31 mouse cellular contexts compared by ENCODE assay signal in genomic region chr6:30904033-30904432, GRCm38 (mm10). TPM values are rescaled to one million over a fixed set of nuclear protein-coding genes. Genes with fewer than 3 reads are reported as not detected.
A peak's percentile ranks its signal among the peaks of the same experiment; 100 is the strongest.
DNase-seq lines count a peak whose midpoint lies in the region; ATAC-seq and TF ChIP-seq lines count a peak whose summit lies in the region.
"Had no signal": no experiment of that assay in that cellular context is flagged by ENCODE, and none has a peak within 500 bp of the region (broad histone marks: within the 10 kb centered on the region; RNA-seq: fewer than 3 reads in every experiment).

No protein-coding gene starts in this region.

- no peaks in the 10 kb centered on the region for H3K36me3 ChIP-seq in kidney, embryonic 16.5 days (ENCODE audit: insufficient read depth, low read length)
- H3K36me3 ChIP-seq in MEL (ENCODE audit: control insufficient read depth in 1 of 2, insufficient read depth in 2 of 2, low read length in 2 of 2) = no peaks in the 10 kb centered on the region
- no peaks in the 10 kb centered on the region for H3K36me3 ChIP-seq in splenic B cell, adult 2 months (ENCODE audit: control insufficient read depth, insufficient read depth, low read length, poor library complexity, severe bottlenecking)
- no peaks in the 10 kb centered on the region for H3K36me3 ChIP-seq in midbrain, embryonic 14.5 days (ENCODE audit: control insufficient read depth, insufficient read depth, low read length)
- H3K36me3 ChIP-seq: embryonic facial prominence, embryonic 12.5 days; embryonic facial prominence, embryonic 15.5 days; heart, embryonic 10.5 days; heart, embryonic 13.5 days had no signal

- TF ChIP-seq CTCF in MEL (IDR thresholded peaks at IDR 0.05 in 2 of 3, conservative IDR thresholded peaks at IDR 0.05 in 1 of 3; ENCODE audit: control insufficient read depth in 1 of 3, insufficient read depth in 1 of 3, low read depth in 2 of 3, low read length in 3 of 3, poor library complexity in 1 of 3, severe bottlenecking in 1 of 3) = no peak

- no peak overlapping the region for H3K27ac ChIP-seq in kidney, embryonic 16.5 days (ENCODE audit: low read length)
- H3K27ac ChIP-seq in MEL (ENCODE audit: control insufficient read depth, low read depth, low read length) = no peak overlapping the region
- no peak overlapping the region for H3K27ac ChIP-seq in midbrain, embryonic 14.5 days (replicated peaks; ENCODE audit: low read depth, low read length)
- H3K27ac ChIP-seq: embryonic facial prominence, embryonic 12.5 days; embryonic facial prominence, embryonic 15.5 days; heart, adult 2 months; heart, embryonic 10.5 days; heart, embryonic 13.5 days; hindbrain, embryonic 14.5 days; hindbrain, postnatal 0 days had no signal

- H3K4me3 ChIP-seq in kidney, embryonic 16.5 days (ENCODE audit: low read length) = no peak overlapping the region
- H3K4me3 ChIP-seq in MEL (ENCODE audit: control insufficient read depth in 1 of 2, insufficient read depth in 1 of 2, low read depth in 2 of 2, low read length in 2 of 2) = no peak overlapping the region
- H3K4me3 ChIP-seq in midbrain, embryonic 14.5 days (replicated peaks; ENCODE audit: low read depth, low read length) = no peak overlapping the region
- H3K4me3 ChIP-seq: embryonic facial prominence, embryonic 12.5 days; embryonic facial prominence, embryonic 15.5 days; heart, adult 2 months; heart, embryonic 10.5 days; heart, embryonic 13.5 days had no signal

- peaks cover 6% of the 10 kb centered on the region; the same call in 1 of the 2 replicates for H3K4me1 ChIP-seq in kidney, embryonic 16.5 days (ENCODE audit: insufficient read depth, low read length)
- H3K4me1 ChIP-seq in MEL (ENCODE audit: control insufficient read depth in 1 of 2, insufficient read depth in 2 of 2, low read length in 2 of 2) = no peaks in the 10 kb centered on the region; a peak in 1 of 4 replicates
- H3K4me1 ChIP-seq in midbrain, embryonic 14.5 days (ENCODE audit: control insufficient read depth, insufficient read depth, low read length) = peaks cover 8% of the 10 kb centered on the region
- H3K4me1 ChIP-seq: embryonic facial prominence, embryonic 12.5 days; embryonic facial prominence, embryonic 15.5 days; heart, embryonic 10.5 days; heart, embryonic 13.5 days had no signal

- peak; percentile 47 to 53 for TF ChIP-seq EP300 in MEL (IDR thresholded peaks at IDR 0.05; ENCODE audit: low read depth in 1 of 2, low read length in 2 of 2)

- H3K4me2 ChIP-seq in kidney, embryonic 16.5 days (replicated peaks; ENCODE audit: low read depth, low read length) = no peak overlapping the region
- H3K4me2 ChIP-seq in midbrain, embryonic 14.5 days (ENCODE audit: low read length) = no peak overlapping the region
- H3K4me2 ChIP-seq: embryonic facial prominence, embryonic 12.5 days; embryonic facial prominence, embryonic 15.5 days; heart, embryonic 13.5 days; hindbrain, embryonic 14.5 days had no signal

- H3K9ac ChIP-seq in kidney, embryonic 16.5 days (replicated peaks; ENCODE audit: low read length) = no peak overlapping the region
- H3K9ac ChIP-seq in MEL (ENCODE audit: control insufficient read depth, low read depth, low read length, poor library complexity, severe bottlenecking) = no peak overlapping the region
- no peak overlapping the region for H3K9ac ChIP-seq in midbrain, embryonic 14.5 days (replicated peaks; ENCODE audit: low read length)
- H3K9ac ChIP-seq: embryonic facial prominence, embryonic 12.5 days; embryonic facial prominence, embryonic 15.5 days; forebrain, postnatal 0 days; heart, embryonic 13.5 days; hindbrain, embryonic 14.5 days had no signal

- no peaks in the 10 kb centered on the region for H3K27me3 ChIP-seq in kidney, embryonic 16.5 days (ENCODE audit: insufficient read depth, low read length)
- H3K27me3 ChIP-seq in MEL (ENCODE audit: control insufficient read depth in 1 of 2, insufficient read depth in 2 of 2, low read length in 2 of 2) = no peaks in the 10 kb centered on the region; a peak in 1 of 4 replicates
- no peaks in the 10 kb centered on the region for H3K27me3 ChIP-seq in splenic B cell, adult 2 months (ENCODE audit: control insufficient read depth, insufficient read depth, low read length, poor library complexity, severe bottlenecking)
- no peaks in the 10 kb centered on the region for H3K27me3 ChIP-seq in midbrain, embryonic 14.5 days (ENCODE audit: control insufficient read depth, insufficient read depth, low read length)
- H3K27me3 ChIP-seq: embryonic facial prominence, embryonic 12.5 days; embryonic facial prominence, embryonic 15.5 days; heart, embryonic 13.5 days had no signal

- ATAC-seq in kidney, embryonic 16.5 days (ENCODE audit: low FRiP score, low TSS enrichment) = peak; percentile 23; the same call in 1 of the 2 replicates
- no peak for ATAC-seq in midbrain, embryonic 14.5 days (ENCODE audit: low FRiP score, low TSS enrichment)
- ATAC-seq: forebrain, embryonic 14.5 days; forebrain, postnatal 0 days; hindbrain, postnatal 0 days had no signal

- TF ChIP-seq POLR2A in MEL (IDR thresholded peaks at IDR 0.05; ENCODE audit: control insufficient read depth in 1 of 2, insufficient read depth in 1 of 2, low read depth in 1 of 2, low read length in 2 of 2, poor library complexity in 1 of 2) = no peak

- TF ChIP-seq RAD21 in MEL (IDR thresholded peaks at IDR 0.05; ENCODE audit: low read depth, low read length) = no peak

- no peaks in the 10 kb centered on the region for H3K9me3 ChIP-seq in kidney, embryonic 16.5 days (ENCODE audit: low read length)
- H3K9me3 ChIP-seq in MEL (replicated peaks; ENCODE audit: insufficient read depth, low read length) = no peaks in the 10 kb centered on the region
- H3K9me3 ChIP-seq in midbrain, embryonic 14.5 days (ENCODE audit: control insufficient read depth, low read length) = no peaks in the 10 kb centered on the region
- H3K9me3 ChIP-seq: embryonic facial prominence, embryonic 12.5 days; embryonic facial prominence, embryonic 15.5 days; heart, embryonic 10.5 days; heart, embryonic 13.5 days had no signal

- no peaks in the 10 kb centered on the region for H3K79me2 ChIP-seq in MEL (ENCODE audit: control insufficient read depth, insufficient read depth, low read length, poor library complexity)

- DNase-seq in kidney, adult 11 months = no peak
- DNase-seq in A20 (ENCODE audit: low read depth, low spot score) = peak; percentile 45
- DNase-seq in MEL (ENCODE audit: low read depth, low spot score) = peak; percentile 37
- DNase-seq in splenic B cell, adult 2 months (ENCODE audit: low read depth, low spot score) = peak; percentile 65
- DNase-seq in yolk sac, embryonic 10.5 days (ENCODE audit: low spot score) = no peak
- DNase-seq in midbrain, embryonic 14.5 days = no peak
- DNase-seq: adrenal gland, adult 2 months; adrenal gland, postnatal 14 days; cerebellum, adult 11 months; cerebellum, adult 2 months; cerebellum, adult 9-11 months; cerebellum, postnatal 25 days; forebrain, postnatal 0 days; gastrocnemius, postnatal 10 days; gastrocnemius, postnatal 36 days; heart, adult 2 months; heart, postnatal 14 days; heart, postnatal 4 days had no signal

- WGBS in kidney, embryonic 16.5 days = 11% methylated on average over 3 of the region's 3 CpGs
- 68% methylated on average over 3 of the region's 3 CpGs for WGBS in midbrain, embryonic 14.5 days

TF ChIP-seq in MEL, 35 proteins besides CTCF, POLR2A, EP300 and RAD21:
- TF ChIP-seq RCOR1 (IDR thresholded peaks at IDR 0.05; ENCODE audit: low read depth, low read length) (peak; percentile 43; the same call in 1 of the 2 replicates), TCF12 (IDR thresholded peaks at IDR 0.05; ENCODE audit: low read depth, low read length) (peak; percentile 30; the same call in 1 of the 2 replicates), GATA1 (IDR thresholded peaks at IDR 0.05; ENCODE audit: low read depth, low read length) (0 out of 2 replicates have a peak, but pooled peaks have one; percentile 33), MXI1 (IDR thresholded peaks at IDR 0.05; ENCODE audit: low read depth, low read length) (no peak), ZNF384 (IDR thresholded peaks at IDR 0.05; ENCODE audit: low read depth, low read length) (peak; percentile 81), MYB (IDR thresholded peaks at IDR 0.05; ENCODE audit: low read depth, low read length) (no peak)

RNA-seq across cellular contexts. Expression of gene Copg2, which starts 7.4 kb away (rescaled TPM):
- polyA plus RNA-seq in kidney, embryonic 16.5 days (2015; fragmentation: Nextera tagmentation; extraction: Ambion mirVana) = 21.8 and 25.4 TPM in 2 replicates
- 14.8 and 16.0 TPM in 2 replicates for total RNA-seq in MEL (2012; rRNA removed)
- polyA plus RNA-seq in MEL (2012; ENCODE audit: insufficient read depth in 1 of 2, insufficient read length in 2 of 2, low read depth in 1 of 2, low replicate concordance in 2 of 2, missing spikeins in 1 of 2) = 10 to 100 TPM in 1 of 2 experiments, not detected in 1; 20.3 TPM
- polyA plus RNA-seq in midbrain, embryonic 14.5 days (2014; fragmentation: Nextera tagmentation; extraction: Ambion mirVana) = 47.4 and 53.1 TPM in 2 replicates

RNA-seq across cellular contexts. Expression of gene Tsga13, which starts 11.3 kb away (rescaled TPM):
- 0.21 and 0.37 TPM in 2 replicates for polyA plus RNA-seq in kidney, embryonic 16.5 days (2015; fragmentation: Nextera tagmentation; extraction: Ambion mirVana)
- total RNA-seq in MEL (2012; rRNA removed) = not detected in 2 replicates
- polyA plus RNA-seq in MEL (2012; ENCODE audit: insufficient read depth in 1 of 2, insufficient read length in 2 of 2, low read depth in 1 of 2, low replicate concordance in 2 of 2, missing spikeins in 1 of 2) = not detected
- polyA plus RNA-seq in midbrain, embryonic 14.5 days (2014; fragmentation: Nextera tagmentation; extraction: Ambion mirVana) = 0.39 TPM in 1 of 2 replicates, not detected in the other
- total RNA-seq: adrenal gland, adult 2 months; adrenal gland, postnatal 14 days; common myeloid progenitor, adult 5-6 weeks; ES-E14; forebrain, postnatal 0 days; gastrocnemius, postnatal 36 days; granulocyte monocyte progenitor cell, adult 5-6 weeks; heart, adult 2 months; heart, postnatal 14 days; heart, postnatal 4 days; hindbrain, postnatal 0 days had no signal
- polyA plus RNA-seq: adrenal gland, adult 2 months; cerebellum, adult 2 months; embryonic facial prominence, embryonic 12.5 days; embryonic facial prominence, embryonic 15.5 days; forebrain, embryonic 11.5 days; forebrain, embryonic 14.5 days; heart, adult 2 months; heart, embryonic 10.5 days; heart, embryonic 13.5 days; hindbrain, embryonic 11.5 days had no signal

RNA-seq across cellular contexts. Expression of gene Klf14, which starts 54.8 kb away (rescaled TPM):
- polyA plus RNA-seq in kidney, embryonic 16.5 days (2015; fragmentation: Nextera tagmentation; extraction: Ambion mirVana) = 2.8 and 3.8 TPM in 2 replicates
- not detected in 2 replicates for total RNA-seq in MEL (2012; rRNA removed)
- not detected for polyA plus RNA-seq in MEL (2012; ENCODE audit: insufficient read depth in 1 of 2, insufficient read length in 2 of 2, low read depth in 1 of 2, low replicate concordance in 2 of 2, missing spikeins in 1 of 2)
- polyA plus RNA-seq in midbrain, embryonic 14.5 days (2014; fragmentation: Nextera tagmentation; extraction: Ambion mirVana) = 0.07 TPM in 2 replicates
- total RNA-seq: common myeloid progenitor, adult 5-6 weeks; granulocyte monocyte progenitor cell, adult 5-6 weeks had no signal
- polyA plus RNA-seq: cerebellum, adult 2 months had no signal

Comparison
In these comparisons a context has a peak if more than half of its experiments do, and no peak if none do; other contexts are left out.
1. DNase-seq: peak in A20 (single experiment), MEL (single experiment) and splenic B cell, adult 2 months (single experiment); none in kidney, adult 11 months (single experiment), yolk sac, embryonic 10.5 days (single experiment) and midbrain, embryonic 14.5 days (single experiment).